Mouse (Mus musculus) midbrain, postnatal 0 days (tissue): ENCODE data around the gene Lgmn. TPM values are rescaled to one million over a fixed set of nuclear protein-coding genes. Genes with fewer than 3 reads are reported as not detected.

Experiments used
- ATAC-seq: fragments of 200-750 bp; cut with Nextera tagmentation; 2 replicates; pipeline ENCODE4 v1.8.0; 2017; ENCODE audit warnings: moderate number of reproducible peaks, mild to moderate bottlenecking, moderate TSS enrichment, moderate library complexity; ENCODE audit not compliant: low FRiP score
- DNase-seq: peaks from one replicate; pipeline ENCODE4 v3.0.0-alpha.2; 2015; ENCODE audit warnings: low spot score
- H3K27ac ChIP-seq: fragments of 300-500 bp; sonication (generic); 2 replicates; pipeline ENCODE4 v1.5.1; 2014; ENCODE audit warnings: low read depth, mild to moderate bottlenecking, low read length, mixed read lengths
- H3K27me3 ChIP-seq: fragments of 300-500 bp; sonication (generic); 2 replicates; pipeline ENCODE4 v1.6.1; 2014; ENCODE audit warnings: low read length, control low read depth, mixed read lengths; ENCODE audit not compliant: insufficient read depth
- H3K36me3 ChIP-seq: fragments of 300-500 bp; sonication (generic); 2 replicates; pipeline ENCODE4 v1.6.1; 2014; ENCODE audit warnings: low read length, control low read depth, mixed read lengths; ENCODE audit not compliant: insufficient read depth
- H3K4me1 ChIP-seq: fragments of 300-500 bp; sonication (generic); 2 replicates; pipeline ENCODE4 v1.6.1; 2014; ENCODE audit warnings: mild to moderate bottlenecking, control low read depth, antibody characterized with exemption, low read length, mixed read lengths; ENCODE audit not compliant: insufficient read depth
- H3K4me2 ChIP-seq: fragments of 300-500 bp; sonication (generic); 2 replicates; pipeline ENCODE4 v1.6.1; 2014; ENCODE audit warnings: low read depth, mild to moderate bottlenecking, low read length, mixed read lengths; ENCODE audit not compliant: poor library complexity, severe bottlenecking
- H3K4me3 ChIP-seq: fragments of 300-500 bp; sonication (generic); 2 replicates; pipeline ENCODE4 v1.5.1; 2014; ENCODE audit warnings: low read depth, mild to moderate bottlenecking, low read length, moderate library complexity
- H3K9ac ChIP-seq: fragments of 300-500 bp; sonication (generic); replicated peaks from 2 replicates; pipeline ENCODE4 v1.6.1; 2014; ENCODE audit warnings: mild to moderate bottlenecking, low read length, moderate library complexity, mixed read lengths; ENCODE audit not compliant: poor library complexity, severe bottlenecking
- H3K9me3 ChIP-seq: fragments of 300-500 bp; sonication (generic); 2 replicates; pipeline ENCODE4 v1.6.1; 2016; ENCODE audit warnings: low read length, control low read depth
- CTCF ChIP-seq: IDR thresholded peaks from 2 replicates; pipeline ENCODE4 v1.5.1; 2016; ENCODE audit warnings: antibody characterized with exemption, mild to moderate bottlenecking
- WGBS: fragments of 180-500 bp; shearing (Covaris S2); extraction: QIAGEN DNeasy Blood & Tissue Kit; methylation state at CpG from one replicate; pipeline ENCODE4 v1.1.7; 2014; 5-methylcytosine and 5-hydroxymethylcytosine counted together
- polyA plus RNA-seq: library from polyadenylated mRNA; unstranded; fragments of >200 nt; fragmentation: Nextera tagmentation; extraction: Ambion mirVana; gene quantifications from 2 replicates; pipeline ENCODE4 v1.2.1, GENCODE M21; 2015
- total RNA-seq: library from RNA; depleted of rRNA; stranded (reverse); fragments of >200 nt; gene quantifications from 2 replicates; pipeline ENCODE4 v1.2.3, GENCODE M21; 2014

Gene Lgmn
- total and polyA plus RNA-seq, 2 experiments from 2014 or later: 124 to 148 TPM

GRCm38 (mm10) chr12:102429656-102430055 is 10.0 kb downstream of the Lgmn start:
- DNase-seq: no peak

GRCm38 (mm10) chr12:102426285-102426684 is 13.3 kb downstream of the Lgmn start:
- no peak overlapping the region for H3K9ac ChIP-seq
- no peaks in the 10 kb centered on the region for H3K27me3 ChIP-seq
- no peak overlapping the region for H3K27ac ChIP-seq
- no peaks in the 10 kb centered on the region for H3K4me1 ChIP-seq
- H3K4me3 ChIP-seq: no peak overlapping the region
- DNase-seq (no peak), ATAC-seq (no peak)
- no peaks in the 10 kb centered on the region for H3K9me3 ChIP-seq
- no peak overlapping the region for H3K4me2 ChIP-seq
- TF ChIP-seq CTCF: no peak
- WGBS: 97% methylated on average over 7 of the region's 7 CpGs
- H3K36me3 ChIP-seq: peaks cover 11% of the 10 kb centered on the region

More at GRCm38 (mm10) chr12:102429656-102430055, 10.0 kb downstream of the Lgmn start:
- Histone ChIP-seq H3K4me3 (no peak overlapping the region), H3K9ac (no peak overlapping the region), H3K9me3 (no peaks in the 10 kb centered on the region), H3K36me3 (no peaks in the 10 kb centered on the region), H3K4me2 (no peak overlapping the region), H3K27ac (no peak overlapping the region), H3K4me1 (no peaks in the 10 kb centered on the region), H3K27me3 (no peaks in the 10 kb centered on the region)
- TF ChIP-seq CTCF: no peak
- WGBS: 95% methylated on average over 4 of the region's 5 CpGs
- no peak for ATAC-seq

- H3K4me3 ChIP-seq: no peak overlapping the region
- H3K4me2 ChIP-seq: no peak overlapping the region
- no peaks in the 10 kb centered on the region for H3K4me1 ChIP-seq
- TF ChIP-seq CTCF: no peak
- peaks cover 11% of the 10 kb centered on the region for H3K36me3 ChIP-seq
- DNase-seq (no peak), ATAC-seq (no peak)
- WGBS: 85% methylated on average over 4 of the region's 4 CpGs
- no peak overlapping the region for H3K9ac ChIP-seq
- H3K27me3 ChIP-seq: no peaks in the 10 kb centered on the region
- H3K27ac ChIP-seq: no peak overlapping the region
- no peaks in the 10 kb centered on the region for H3K9me3 ChIP-seq
These were observed 14.5 kb downstream of the Lgmn start for GRCm38 (mm10) chr12:102425048-102425578.

GRCm38 (mm10) chr12:102424456-102424855 is 15.2 kb downstream of the Lgmn start:
- Histone ChIP-seq H3K9me3 (no peaks in the 10 kb centered on the region), H3K36me3 (peaks cover 11% of the 10 kb centered on the region), H3K9ac (no peak overlapping the region), H3K27me3 (no peaks in the 10 kb centered on the region), H3K4me3 (no peak overlapping the region), H3K27ac (no peak overlapping the region), H3K4me2 (no peak overlapping the region), H3K4me1 (no peaks in the 10 kb centered on the region)
- TF ChIP-seq CTCF: no peak
- WGBS: 78% methylated on average over 2 of the region's 2 CpGs
- DNase-seq: no peak
- ATAC-seq: no peak

GRCm38 (mm10) chr12:102423625-102424024 is 16.0 kb downstream of the Lgmn start:
- Histone ChIP-seq H3K27me3 (no peaks in the 10 kb centered on the region), H3K4me3 (no peak overlapping the region), H3K9me3 (no peaks in the 10 kb centered on the region), H3K27ac (no peak overlapping the region), H3K9ac (no peak overlapping the region), H3K4me1 (no peaks in the 10 kb centered on the region), H3K36me3 (peaks cover 11% of the 10 kb centered on the region), H3K4me2 (no peak overlapping the region)
- TF ChIP-seq CTCF: no peak
- no peak for ATAC-seq
- 94% methylated on average over 8 of the region's 8 CpGs for WGBS
- no peak for DNase-seq

- Histone ChIP-seq H3K4me3 (no peak overlapping the region), H3K9me3 (no peaks in the 10 kb centered on the region), H3K27ac (no peak overlapping the region), H3K4me1 (no peaks in the 10 kb centered on the region), H3K9ac (no peak overlapping the region), H3K36me3 (peaks cover 11% of the 10 kb centered on the region), H3K4me2 (no peak overlapping the region), H3K27me3 (no peaks in the 10 kb centered on the region)
- no peak for DNase-seq
- TF ChIP-seq CTCF: no peak
- WGBS: 91% methylated on average over 11 of the region's 11 CpGs
- no peak for ATAC-seq
These were observed 16.8 kb downstream of the Lgmn start for GRCm38 (mm10) chr12:102422623-102423320.
